Mouse (Mus musculus): ENCODE measurements at regions not wholly inside any gene's neighbourhood (a gene's known extent, or its start where the extent isn't known, plus 50 kb on each side); places are given as distances from the start of the nearest gene placed in this dataset.

GRCm38 (mm10) chr9:31677150-31677549 lies 212.9 kb upstream of the Tmem45b start:
- no peak for TF ChIP-seq CTCF (IDR thresholded peaks at IDR 0.05; ENCODE audit: extremely low read depth, insufficient read depth, low read length)
- no peak for TF ChIP-seq POLR2A (IDR thresholded peaks at IDR 0.05; ENCODE audit: extremely low read depth, insufficient read depth, low read length)
